Mouse (Mus musculus): ENCODE measurements around the gene Unc13b.

Unc13b gene

DNA sequence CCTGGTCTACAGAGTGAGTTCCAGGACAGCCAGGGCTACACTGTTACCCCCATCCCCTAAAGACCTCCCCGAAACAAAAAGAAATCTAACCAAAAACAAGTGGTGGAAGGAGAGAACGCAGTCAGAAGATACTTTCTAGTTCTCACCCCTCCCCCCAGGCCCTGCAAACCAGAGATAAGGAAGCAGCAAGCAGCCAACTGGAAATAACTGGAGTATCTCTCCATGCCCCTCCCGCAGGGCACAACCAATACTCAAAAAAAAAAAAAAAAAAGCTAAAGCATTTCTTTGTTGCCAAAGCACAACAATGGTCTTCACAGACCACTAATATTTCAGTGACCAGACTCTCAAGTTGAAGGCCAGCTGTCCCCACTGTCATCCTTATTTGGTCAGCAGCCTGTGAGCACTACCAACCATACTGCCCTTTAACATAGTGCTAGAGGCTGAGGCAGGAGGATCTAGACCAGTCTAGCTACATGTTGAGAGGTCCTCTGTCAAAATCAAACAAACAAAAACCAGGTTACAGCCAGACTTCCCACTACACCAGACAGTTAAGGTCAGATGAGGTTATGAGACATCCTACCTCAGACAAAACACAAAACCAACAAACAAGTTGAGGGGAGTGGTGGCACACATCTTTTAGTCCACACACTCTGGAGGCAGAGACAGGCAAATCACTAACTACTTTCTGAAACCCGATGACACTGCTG lies 20.7 kb upstream of the Unc13b start:
- no peak for DNase-seq (ENCODE audit: low read depth, low spot score)

DNA sequence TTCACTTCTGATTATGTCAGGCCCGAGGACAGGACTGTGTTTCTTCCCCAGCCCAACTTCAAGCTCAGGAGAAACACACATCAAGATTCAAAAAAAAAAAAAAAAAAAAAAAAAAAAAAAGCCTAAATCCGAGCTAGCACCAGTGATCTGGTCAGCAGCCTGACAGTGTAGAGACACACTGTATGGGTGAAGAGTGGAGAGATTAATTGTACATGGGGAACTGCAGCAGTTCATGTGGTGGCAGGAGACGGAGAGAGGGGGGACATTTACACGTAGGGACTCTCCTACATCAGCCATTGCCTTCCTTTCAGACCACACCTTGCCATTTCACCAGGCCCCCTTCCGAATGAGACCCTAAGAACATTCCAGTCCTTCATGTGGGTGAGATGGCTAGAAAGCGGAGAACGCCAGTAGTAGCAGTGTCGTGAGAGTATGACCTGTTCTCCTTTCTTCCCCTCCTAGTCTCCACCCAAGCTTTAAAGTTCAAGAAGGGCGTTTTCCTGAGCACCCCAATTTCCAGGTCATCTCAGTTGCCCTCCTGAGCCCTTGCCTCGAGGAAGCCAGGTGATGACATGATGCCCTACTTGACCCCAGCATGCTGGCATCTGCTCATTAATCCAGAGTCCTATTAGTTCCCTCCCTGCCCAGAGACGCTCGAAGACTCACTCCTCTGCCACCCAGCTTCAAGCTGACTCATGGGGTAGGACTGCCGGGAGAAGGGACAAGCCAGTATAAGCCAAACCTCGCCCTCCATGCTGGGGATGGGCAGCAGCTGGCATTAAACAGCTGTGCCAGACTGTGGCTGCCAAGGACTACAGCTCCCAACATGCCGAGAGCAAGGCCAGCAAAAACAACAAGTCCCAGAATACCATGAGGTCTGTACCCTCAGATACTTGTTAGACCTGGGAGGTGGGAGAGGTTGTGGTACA lies 19.9 kb upstream of the Unc13b start:
- no peak for DNase-seq (ENCODE audit: low read depth, low spot score)

DNA sequence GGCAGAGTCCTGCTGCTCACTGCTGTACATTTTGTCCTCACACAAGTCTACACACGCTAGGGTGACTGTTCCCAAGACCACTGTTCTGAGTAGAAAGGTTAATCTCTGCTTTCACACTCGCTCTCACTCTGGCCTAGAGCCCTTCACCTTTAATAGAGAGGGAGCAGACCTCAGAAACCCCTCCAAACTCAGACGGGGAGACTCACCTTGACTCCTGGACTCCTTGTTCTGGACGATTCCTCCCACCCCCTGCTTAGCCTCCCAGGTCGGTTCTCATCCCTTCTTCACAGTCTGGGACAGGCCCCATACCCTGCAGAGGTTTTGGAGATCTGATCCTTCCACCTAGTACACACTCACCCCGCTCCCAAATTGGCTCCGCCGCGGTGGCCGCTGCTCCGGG lies 19.1 kb upstream of the Unc13b start:
- no peak for DNase-seq (ENCODE audit: low read depth, low spot score)

DNA sequence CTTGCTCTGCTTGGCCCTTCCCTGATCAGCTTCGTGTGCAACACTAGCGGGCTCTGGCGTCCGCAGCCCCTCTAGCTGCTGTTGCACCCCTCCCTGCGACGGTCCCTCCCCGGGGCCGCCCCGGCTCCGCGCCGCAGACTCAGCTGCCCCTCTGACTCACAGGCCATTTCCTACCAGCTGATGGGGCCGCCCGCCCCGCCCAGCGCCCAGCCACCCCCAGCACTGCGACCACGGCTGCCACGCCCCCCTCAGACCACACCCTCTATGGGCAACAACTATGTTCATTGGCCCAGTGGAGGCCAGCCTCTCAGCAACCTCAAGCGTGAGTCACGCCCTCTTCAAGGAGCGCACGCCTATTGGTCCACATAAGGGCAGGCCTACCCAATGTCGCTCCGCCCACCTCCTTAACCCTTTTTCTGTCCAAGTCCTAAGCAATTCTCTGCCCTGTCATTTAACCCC lies 18.6 kb upstream of the Unc13b start:
- DNase-seq (ENCODE audit: low read depth, low spot score): peak; percentile 90

DNA sequence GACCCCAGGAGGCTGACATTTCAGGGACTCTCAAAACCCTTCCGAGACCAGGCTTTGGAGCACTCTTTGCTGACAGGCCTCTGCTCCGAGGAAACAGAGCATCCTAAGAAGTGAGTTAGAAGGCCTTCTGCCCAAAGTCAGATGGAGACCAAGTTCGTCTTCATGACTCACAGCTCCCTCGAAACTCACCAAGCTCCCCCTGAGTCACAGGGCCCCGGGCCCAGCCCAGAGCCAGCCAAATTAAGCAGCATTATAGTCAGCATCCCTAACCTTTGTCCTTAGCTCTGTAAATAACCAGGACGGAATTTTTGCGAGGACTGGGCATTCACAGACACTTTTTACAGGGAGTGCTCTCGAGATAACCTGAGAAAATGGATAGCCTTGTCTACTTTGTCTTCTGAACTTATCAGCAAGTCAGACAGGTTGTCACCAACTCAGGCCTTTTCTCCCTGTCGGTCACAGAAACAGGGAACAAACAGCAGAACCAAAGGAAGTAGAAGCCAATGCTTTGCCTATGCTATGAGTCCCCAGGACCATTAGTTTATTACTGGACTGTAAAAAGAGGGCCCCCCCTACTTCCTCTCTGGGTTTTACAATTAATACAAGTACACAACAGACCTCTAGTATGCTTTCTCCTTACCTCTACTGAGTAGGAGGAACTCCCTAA lies 17.7 kb upstream of the Unc13b start:
- no peak for DNase-seq (ENCODE audit: low read depth, low spot score)

DNA sequence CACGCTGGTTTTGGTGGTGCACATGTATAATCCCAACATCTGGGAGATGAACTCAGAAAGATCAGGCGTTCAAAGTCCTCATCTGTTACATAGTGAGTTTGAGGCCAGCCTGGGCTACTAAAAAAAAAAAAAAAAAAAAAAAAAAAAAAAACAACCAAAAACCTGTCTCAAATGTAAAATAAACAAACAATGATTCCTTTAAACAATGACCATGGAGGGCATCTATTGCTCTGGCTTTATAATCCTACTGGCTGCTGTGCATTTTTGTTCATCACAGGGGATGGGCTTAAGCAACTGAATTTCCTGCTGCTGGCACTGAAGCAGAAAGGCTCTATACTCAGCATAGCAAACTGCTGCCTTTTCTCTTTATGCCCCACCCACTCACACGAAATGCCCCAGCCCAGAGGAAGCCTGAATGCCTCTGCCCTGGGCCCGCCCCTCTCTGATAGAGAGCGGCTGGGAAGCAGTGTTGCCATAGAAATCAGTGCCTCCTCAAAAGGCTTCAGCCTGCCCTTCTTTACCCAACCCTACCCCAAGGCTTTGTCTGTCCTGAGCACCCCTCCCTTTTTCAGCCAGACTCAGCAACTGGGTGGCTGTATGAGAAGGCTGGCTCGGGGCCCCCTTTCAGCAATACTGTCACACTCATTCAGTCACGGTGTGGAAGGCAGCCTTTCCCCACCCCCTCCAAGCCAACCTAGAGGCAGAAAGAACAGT lies 15.0 kb upstream of the Unc13b start:
- DNase-seq (ENCODE audit: low read depth, low spot score): no peak

DNA sequence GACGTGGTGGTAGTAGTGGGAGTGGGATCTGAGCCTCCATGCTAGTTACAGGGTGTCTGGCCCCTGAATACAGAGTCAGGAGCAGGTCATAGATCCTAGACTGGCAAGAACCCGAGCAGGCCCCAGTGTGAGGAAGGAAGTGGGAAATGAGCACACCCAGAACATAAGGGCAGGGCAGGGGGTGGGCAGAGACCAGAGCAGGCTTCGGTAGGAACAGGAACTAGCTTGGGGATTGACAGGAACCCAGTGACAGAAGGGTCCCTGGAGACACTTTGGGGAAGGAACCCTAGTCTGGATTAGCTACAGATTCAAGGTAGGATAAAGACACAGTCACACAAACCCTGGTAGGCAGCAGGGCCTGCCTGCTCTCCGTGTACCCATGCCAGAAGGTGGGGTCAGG lies 14.1 kb upstream of the Unc13b start:
- no peak for DNase-seq (ENCODE audit: low read depth, low spot score)

DNA sequence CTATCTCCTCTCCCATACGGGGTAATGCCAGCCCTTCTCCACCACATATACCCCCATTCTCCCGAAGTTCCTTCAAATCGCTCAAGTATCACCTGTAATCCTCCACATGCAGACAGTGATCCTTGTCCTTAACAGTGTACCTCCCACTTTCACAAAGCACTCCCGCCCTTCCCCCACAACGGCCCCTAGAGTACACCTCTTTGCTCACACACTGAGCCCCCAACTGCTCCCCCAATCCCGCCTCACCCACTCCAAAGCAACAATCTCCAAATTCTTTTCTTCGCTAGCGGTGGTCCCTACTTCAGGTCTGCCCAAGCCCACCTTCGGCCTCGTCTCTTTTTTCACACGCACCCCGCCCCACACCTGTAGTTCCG lies 13.5 kb upstream of the Unc13b start:
- no peak for DNase-seq (ENCODE audit: low read depth, low spot score)

DNA sequence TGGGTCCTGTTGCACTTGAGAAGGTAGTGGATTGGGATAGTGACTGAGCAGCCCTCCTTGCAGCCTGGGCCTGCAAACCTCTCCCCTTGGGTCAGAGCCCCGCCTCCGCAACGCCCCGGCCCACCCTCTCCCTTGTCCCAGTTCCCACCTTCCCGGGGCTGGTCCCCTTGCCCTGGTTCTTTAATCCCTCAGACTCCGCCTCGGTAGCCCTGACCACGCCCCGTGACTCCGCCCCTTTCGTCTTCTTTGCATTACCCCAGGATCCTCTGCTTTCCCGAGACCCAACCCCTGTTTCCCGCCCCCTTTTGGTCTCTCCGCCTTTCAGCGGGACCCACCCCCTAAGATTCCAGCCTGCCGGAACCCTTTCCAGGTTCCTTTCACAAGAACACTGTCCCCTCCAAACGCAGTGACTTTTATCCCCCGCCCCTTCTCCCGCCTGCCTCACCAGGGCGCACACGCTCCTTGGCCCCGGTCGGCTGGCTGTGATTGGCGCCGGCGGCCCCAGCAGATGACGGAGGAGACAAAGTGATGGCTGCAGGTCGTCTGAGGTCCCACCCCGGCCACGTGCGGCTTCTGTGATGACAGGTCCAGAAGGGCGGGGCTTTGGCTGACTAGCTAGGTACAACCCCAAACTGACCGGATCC lies 13.0 kb upstream of the Unc13b start, which contains the start of gene Fam214b:
Fam214b (minus strand) TSS at position 562 of the 644 bp plus-strand sequence.
- DNase-seq (ENCODE audit: low read depth, low spot score): peak; percentile 92

DNA sequence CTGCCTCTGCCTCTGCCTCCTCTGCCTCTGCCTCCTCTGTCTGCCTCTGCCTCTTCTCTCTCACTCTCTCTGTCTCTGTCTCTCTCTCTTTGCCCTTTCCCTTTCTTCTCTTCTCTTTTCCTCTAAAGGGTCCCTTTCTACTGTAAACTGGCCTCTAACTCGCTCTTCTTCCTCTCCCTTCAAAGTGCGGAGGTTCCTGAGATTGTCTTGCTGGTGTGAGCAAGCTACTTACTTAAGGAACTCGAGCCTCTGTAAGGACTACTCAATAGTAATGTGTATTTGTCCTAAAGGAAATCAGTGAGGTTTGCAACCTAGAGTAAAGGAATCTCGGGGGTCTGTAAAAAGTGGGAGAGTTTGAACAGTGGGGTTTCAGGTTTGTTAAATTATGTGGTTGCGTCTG lies 12.1 kb upstream of the Unc13b start:
- DNase-seq (ENCODE audit: low read depth, low spot score): no peak

DNA sequence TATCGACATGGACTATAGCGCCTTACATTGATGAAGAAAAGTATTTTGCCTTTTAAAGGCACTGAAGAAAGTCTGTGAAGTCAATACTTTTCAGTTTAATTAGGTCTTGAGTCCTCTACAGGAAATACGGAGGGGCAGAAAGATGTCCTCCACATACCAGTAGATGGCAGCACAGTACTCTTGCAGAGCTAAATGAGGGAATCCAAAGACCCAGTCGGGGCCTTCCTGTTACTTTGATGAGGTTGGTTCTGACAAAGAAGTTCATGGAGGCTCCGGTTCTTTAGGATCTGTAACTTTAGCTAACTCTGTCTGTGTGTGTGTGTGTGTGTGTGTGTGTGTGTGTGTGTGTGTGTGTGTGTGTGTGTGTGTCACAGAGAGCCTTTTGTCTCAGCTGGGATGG lies 11.5 kb upstream of the Unc13b start:
- DNase-seq (ENCODE audit: low read depth, low spot score): peak; percentile 77

DNA sequence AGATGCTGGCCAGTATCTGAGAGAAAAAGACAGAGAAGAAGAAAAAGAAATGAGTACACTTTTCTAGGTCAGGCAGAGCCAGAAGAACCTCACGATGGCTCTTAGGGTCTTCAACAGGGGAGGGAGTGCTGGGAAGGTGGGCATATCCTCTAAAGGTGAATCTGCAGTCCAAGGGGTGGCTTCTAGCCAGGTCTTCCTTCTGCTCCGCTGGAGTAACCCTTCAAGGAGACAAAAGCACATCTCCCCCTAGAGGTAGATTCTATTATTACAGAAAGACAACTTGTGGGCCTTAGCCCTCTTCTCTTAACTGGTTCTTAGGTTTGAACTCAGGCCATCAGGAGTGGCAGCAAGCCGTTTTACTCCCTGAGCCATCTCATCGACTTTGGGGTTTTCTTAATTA lies 6.1 kb upstream of the Unc13b start:
- DNase-seq (ENCODE audit: low read depth, low spot score): no peak

DNA sequence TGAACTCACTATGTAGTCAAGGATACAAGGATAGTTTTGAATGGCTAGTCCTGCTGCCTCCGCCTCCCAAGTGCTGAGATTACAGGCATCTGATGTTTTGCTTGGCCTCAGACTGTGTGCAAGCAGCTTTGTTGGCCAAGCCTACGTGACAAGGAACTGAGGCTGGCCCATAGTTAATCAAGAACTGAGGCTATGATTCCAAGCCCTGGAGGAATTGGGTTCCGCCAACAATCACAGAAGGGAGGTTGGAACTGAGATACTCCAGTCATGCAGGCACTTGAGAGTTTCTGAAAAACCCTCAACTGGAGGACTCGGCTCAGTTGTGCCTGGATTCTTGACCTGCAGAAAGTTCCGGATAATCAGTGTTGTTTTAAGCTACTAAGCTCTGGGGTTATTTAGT lies 1.1 kb upstream of the Unc13b start:
- DNase-seq (ENCODE audit: low read depth, low spot score): no peak

DNA sequence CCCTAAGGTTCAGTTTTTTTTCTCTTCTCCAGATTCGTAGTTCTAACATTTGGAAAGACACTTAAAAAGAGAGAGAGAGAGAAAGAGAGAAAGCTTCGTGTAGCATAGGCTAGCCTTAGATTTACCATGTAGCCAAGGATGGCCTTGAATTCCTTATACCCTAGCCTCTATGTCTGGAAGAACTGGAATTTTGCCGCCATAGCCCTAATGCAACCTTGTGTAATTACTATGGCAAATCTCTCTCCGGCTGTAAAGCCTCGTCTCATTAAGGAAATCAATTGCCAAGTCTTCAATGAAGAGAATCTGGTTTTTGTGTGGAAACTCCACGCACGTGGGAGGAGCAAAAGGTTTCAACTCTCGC lies 381 bp upstream of the Unc13b start:
- no peak for DNase-seq (ENCODE audit: low read depth, low spot score)

DNA sequence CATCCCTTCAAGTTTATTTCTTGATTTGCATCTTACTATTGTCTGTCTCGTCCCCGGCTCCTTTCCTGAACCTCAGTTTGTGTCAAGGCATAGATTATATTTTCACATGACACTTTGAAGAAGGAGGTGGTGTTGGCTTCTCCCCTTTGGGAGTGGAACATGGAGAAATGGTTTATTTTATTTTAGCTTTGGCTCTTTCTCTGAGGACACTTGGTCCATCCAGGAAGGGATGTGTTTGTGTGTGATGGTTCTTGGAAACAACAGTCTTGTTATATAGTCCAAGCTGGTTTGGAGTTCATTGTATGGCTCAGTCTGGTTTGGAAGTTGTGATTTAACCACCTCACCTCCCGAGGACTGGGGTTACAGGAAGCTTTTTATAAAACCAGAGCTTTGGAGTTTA lies 944 bp downstream of the Unc13b start:
- DNase-seq (ENCODE audit: low read depth, low spot score): no peak

DNA sequence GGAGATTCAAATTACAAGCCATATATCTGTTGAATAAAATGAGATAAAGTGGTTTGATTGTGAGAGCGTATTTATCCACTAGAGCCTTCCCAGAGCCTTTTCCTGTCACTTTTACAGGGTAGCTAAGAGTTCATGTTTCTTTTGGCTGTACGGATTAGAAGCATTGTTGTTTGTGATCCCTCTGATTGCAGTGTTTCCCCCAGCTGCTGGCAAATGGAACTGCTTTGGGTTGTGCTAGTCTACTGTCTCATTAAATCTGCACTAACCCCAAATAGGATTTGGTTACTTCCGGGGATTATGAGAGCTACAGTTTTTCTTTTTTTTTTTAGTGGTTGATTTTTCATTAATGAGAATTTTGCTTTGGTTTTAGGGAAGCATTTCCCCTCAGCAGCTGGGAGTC lies 1.5 kb downstream of the Unc13b start:
- DNase-seq (ENCODE audit: low read depth, low spot score): no peak

DNA sequence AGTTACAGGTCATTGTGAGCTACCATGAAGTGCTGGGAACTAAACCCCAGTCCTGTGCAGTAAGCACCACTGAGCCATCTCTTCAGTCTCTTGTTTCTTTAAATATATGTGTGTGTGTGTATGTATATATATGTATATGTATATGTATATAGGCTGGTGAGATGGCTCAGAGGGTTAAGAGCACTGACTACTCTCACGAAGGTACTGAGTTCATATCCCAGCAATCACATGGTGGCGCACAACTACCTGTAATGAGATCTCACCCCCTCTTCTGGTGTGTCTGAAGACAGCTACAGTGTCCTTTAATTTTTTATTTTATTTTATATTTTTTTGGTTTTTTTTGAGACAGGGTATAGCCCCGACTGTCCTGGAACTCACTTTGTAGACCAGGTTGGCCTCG lies 6.7 kb downstream of the Unc13b start:
- DNase-seq (ENCODE audit: low read depth, low spot score): no peak

DNA sequence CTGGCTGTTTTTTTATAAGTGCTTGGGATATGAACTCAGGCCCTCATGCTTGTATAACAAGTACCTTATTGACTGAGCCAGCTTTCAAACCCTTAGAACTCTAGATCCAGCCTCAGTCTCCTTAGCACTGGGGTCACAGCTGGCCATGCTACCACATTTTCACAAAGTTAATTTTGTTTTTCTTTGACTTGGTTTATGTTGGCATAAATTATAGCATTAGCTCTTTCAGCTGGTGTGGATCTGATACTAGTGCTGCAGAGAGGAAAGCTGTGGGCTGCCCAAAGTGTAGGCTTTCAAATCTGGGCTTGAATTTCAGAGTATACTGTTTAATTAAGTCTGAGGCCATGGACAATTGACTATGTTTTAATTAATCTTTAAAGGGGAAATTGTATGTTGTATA lies 16.2 kb downstream of the Unc13b start:
- DNase-seq (ENCODE audit: low read depth, low spot score): no peak

DNA sequence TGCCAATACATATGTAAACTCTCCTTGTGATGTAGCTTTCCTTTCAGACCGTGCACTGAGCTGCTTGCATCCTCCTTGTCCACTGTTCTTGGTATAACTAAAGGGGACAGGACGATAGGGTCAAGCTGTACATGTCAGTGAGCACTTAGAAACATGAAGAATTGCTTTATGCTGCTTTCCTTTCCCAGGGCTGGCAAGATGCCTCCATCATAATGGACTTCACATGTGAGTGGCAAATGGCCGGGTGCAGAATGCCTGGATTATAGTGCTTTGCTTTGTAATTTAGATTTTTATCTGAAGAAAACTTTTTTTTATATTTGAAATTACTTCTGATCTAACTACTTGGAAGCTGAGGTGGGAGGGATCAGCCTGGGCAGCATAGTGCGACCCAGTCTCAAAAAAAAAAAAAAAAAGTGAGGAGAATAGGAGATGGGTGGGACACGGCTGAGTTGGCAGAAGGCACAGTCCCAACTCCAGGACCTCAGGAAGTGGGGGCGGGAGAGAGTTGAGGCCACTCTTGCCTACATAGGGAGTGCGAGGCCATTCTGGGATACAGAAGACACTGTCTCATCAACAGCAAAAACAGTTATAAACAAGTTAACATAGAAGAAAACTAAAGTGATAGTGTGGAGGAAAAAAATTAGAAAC lies 19.4 kb downstream of the Unc13b start:
- no peak for DNase-seq (ENCODE audit: low read depth, low spot score)

DNA sequence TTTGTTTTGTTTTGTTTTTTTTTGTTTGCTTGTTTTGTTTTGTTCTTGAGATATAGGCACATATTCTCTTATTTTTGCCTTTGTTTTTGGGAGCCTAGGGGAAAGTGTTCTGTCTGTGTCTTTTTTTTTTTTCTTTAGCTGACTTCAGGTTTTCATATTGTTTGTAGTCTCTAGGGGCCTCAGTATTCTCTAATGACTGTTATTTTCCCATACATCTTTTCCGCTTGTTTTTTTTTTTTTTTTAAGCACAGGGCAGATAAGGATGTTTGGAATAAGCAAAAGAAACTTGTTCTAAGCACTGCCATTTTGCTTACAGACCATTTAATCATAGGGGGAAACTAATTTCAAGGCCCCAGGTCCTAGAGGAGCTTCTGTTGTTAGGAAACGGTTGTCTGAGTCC lies 23.7 kb downstream of the Unc13b start:
- DNase-seq (ENCODE audit: low read depth, low spot score): no peak

DNA sequence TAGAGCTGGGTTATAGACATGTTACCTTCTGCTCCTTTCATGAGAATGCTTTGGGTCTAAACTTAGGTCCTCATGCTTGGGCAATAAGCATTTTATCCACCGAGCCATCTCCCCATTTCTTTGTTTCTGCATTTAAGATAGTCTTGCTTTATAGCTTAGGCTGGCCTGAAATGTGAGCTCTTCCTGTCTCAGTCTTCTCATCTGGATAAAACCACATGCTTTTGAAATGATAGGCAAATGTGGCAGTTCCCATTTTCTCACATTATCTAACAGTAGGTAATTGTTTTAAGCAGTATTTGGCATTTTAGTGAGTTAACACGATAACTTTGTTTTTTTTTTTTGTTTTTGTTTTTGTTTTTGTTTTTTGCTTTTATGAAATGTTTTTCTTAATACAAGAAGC lies 31.2 kb downstream of the Unc13b start:
- no peak for DNase-seq (ENCODE audit: low read depth, low spot score)
